Comparison of ENCODE assay signal across 8 mouse cellular contexts in the genomic region with DNA sequence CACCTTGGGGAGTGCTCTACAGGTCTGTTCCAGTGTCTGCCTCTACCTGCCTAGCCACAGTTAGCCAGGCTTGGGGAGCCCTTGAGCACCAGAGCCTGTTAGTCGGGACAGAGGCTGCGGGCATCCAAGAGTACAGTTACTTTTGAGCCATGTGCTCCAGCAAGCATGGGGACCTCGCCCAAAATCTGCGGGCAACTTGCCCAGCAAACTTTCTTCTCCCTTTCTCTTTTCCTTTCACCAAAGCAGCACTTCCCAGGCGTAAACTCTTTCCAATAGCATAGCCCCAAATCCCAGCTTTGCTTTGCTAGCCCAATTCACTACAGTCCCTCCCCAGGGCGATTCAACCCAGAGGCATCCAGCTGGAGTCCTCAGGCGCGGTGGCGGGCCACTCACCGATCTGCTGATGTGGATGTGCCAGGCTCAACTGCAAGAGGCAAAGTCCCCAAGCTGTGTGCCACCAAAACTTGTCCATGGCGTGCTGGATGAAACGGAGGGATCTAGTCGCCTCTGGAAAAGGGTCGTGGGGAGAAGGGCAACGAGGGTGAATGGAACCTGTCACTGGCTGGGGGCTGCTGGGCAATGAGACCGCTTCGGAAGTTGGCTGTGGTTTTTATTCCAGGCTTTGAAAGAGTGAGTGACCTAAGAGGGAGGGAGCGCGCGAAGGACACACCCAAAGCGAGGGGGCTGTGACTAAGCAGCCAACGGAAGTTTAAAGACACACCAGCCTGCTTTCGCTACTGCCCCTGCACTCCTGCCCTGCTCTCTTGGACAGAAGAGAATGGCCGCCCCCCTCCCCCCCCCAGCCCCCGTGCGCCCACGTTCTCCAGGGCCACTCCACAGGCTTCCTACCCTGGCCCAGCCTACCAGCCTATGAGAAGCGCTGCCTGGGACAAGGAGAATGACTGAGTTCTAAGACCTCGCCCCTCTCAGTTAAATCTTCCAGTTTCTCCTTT. TPM values are rescaled to one million over a fixed set of nuclear protein-coding genes. Genes with fewer than 3 reads are reported as not detected.
A peak's percentile ranks its signal among the peaks of the same experiment; 100 is the strongest.
DNase-seq lines count a peak whose midpoint lies in the region; ATAC-seq and TF ChIP-seq lines count a peak whose summit lies in the region.

Cd44 (minus strand) TSS at position 791 of the 953 bp plus-strand sequence.

- no peak for TF ChIP-seq CTCF in lung, embryonic 14.5 days (IDR thresholded peaks at IDR 0.05; ENCODE audit: low read depth)

- peak; percentile 89 for ATAC-seq in lung, embryonic 14.5 days (ENCODE audit: insufficient read depth)
- peak; percentile 60; the same call in 1 of the 2 replicates for ATAC-seq in neural tube, embryonic 14.5 days (ENCODE audit: low read depth)

- WGBS in lung, embryonic 14.5 days: 1% methylated on average over 29 of the region's 29 CpGs
- WGBS in neural tube, embryonic 14.5 days: 1% methylated on average over 28 of the region's 29 CpGs

- peak within 1 kb of the TSS; percentile 54 for H3K4me3 ChIP-seq in lung, embryonic 14.5 days (ENCODE audit: low read depth, low read length)
- peak within 1 kb of the TSS; percentile 19; the same call in 1 of the 2 replicates for H3K4me3 ChIP-seq in neural tube, embryonic 14.5 days (ENCODE audit: low read depth, low read length)

- H3K27me3 ChIP-seq in lung, embryonic 14.5 days (ENCODE audit: insufficient read depth, low read length): no peaks in the 10 kb centered on the region
- no peaks in the 10 kb centered on the region for H3K27me3 ChIP-seq in neural tube, embryonic 14.5 days (ENCODE audit: control insufficient read depth, insufficient read depth, low read length)

- peak within 1 kb of the TSS; percentile 72 for H3K27ac ChIP-seq in lung, embryonic 14.5 days (ENCODE audit: low read depth)
- no peak within 1 kb of the TSS for H3K27ac ChIP-seq in neural tube, embryonic 14.5 days (ENCODE audit: low read depth, low read length)

- H3K36me3 ChIP-seq in lung, embryonic 14.5 days (ENCODE audit: insufficient read depth): no peaks in the 10 kb centered on the region
- no peaks in the 10 kb centered on the region for H3K36me3 ChIP-seq in neural tube, embryonic 14.5 days (ENCODE audit: control insufficient read depth, insufficient read depth, low read length)

- H3K4me2 ChIP-seq in lung, embryonic 14.5 days: peak within 1 kb of the TSS; percentile 87
- peak within 1 kb of the TSS; percentile 48 for H3K4me2 ChIP-seq in neural tube, embryonic 14.5 days (ENCODE audit: low read depth, low read length)

- intact Hi-C loops in left cerebral cortex, postnatal 4 days (cut with DNase I): no loop called here
- intact Hi-C loops in left cerebral cortex, postnatal 14 days (cut with DNase I): no loop called here

- peak within 1 kb of the TSS; percentile 65 for H3K9ac ChIP-seq in lung, embryonic 14.5 days
- no peak within 1 kb of the TSS for H3K9ac ChIP-seq in neural tube, embryonic 14.5 days (replicated peaks; ENCODE audit: low read depth, low read length)

- DNase-seq in left cerebral cortex, postnatal 4 days: peak; percentile 32
- DNase-seq in left cerebral cortex, postnatal 14 days (ENCODE audit: low spot score in 2 of 2): no peak
- DNase-seq in embryo, embryonic 11 days: peak; percentile 62
- DNase-seq in heart, adult 18-20 months: peak; percentile 76 to 78
- peak; percentile 7 for DNase-seq in kidney, adult 11 months
- peak; percentile 80 for DNase-seq in lung, embryonic 14.5 days
- peak; percentile 28 to 41 for DNase-seq in thymus, postnatal 10 days (ENCODE audit: low spot score in 2 of 2)

- H3K4me1 ChIP-seq in lung, embryonic 14.5 days (ENCODE audit: insufficient read depth): no peaks in the 10 kb centered on the region; the same call in 1 of the 2 replicates
- H3K4me1 ChIP-seq in neural tube, embryonic 14.5 days (ENCODE audit: control insufficient read depth, insufficient read depth, low read length): no peaks in the 10 kb centered on the region

- H3K9me3 ChIP-seq in lung, embryonic 14.5 days (ENCODE audit: low read depth, low read length): no peaks in the 10 kb centered on the region
- no peaks in the 10 kb centered on the region for H3K9me3 ChIP-seq in neural tube, embryonic 14.5 days (ENCODE audit: control insufficient read depth, low read length)

RNA-seq across cellular contexts. Expression of gene Cd44, which starts in this region (rescaled TPM):
- 10 to 100 TPM; 10.6 to 11.0 TPM for total RNA-seq in left cerebral cortex, postnatal 4 days (2021)
- 1 to 10 TPM; 7.0 to 8.4 TPM for total RNA-seq in left cerebral cortex, postnatal 14 days (2021)
- 1 to 10 TPM; 8.9 to 9.8 TPM for total RNA-seq in heart, adult 18-20 months (2021)
- 27.8 and 31.8 TPM in 2 replicates for polyA plus RNA-seq in lung, embryonic 14.5 days (2014; fragmentation: Nextera tagmentation; extraction: Ambion mirVana)
- polyA plus RNA-seq in neural tube, embryonic 14.5 days (2014; fragmentation: Nextera tagmentation; extraction: Ambion mirVana): 4.5 and 8.7 TPM in 2 replicates

Comparison
In these comparisons a context has a peak if more than half of its experiments do, and no peak if none do; other contexts are left out.
1. DNase-seq: peak in left cerebral cortex, postnatal 4 days (single experiment), embryo, embryonic 11 days (single experiment), heart, adult 18-20 months (2 of 2), kidney, adult 11 months (single experiment), lung, embryonic 14.5 days (single experiment) and thymus, postnatal 10 days (2 of 2); none in left cerebral cortex, postnatal 14 days (0 of 2).